Comparison of ENCODE assay signal across 13 mouse cellular contexts in the genomic region with DNA sequence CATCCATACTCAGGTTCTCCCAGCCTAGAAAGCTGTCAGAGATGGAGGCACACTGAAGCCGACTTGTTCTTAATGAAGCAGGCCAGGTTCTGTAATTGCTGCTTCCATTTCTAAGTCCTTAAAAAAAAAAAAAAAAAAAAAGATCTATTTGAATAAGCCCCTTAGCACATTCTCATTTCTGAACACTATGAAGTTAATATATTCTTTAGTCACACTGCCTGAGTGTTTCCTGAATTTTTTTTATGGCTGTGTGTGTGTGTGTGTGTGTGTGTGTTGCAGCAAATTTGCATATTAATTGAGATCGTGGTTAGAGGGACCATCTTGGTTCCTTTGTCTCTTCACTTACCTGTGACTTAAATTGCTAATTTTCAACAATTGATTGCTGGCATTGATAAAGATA. TPM values are rescaled to one million over a fixed set of nuclear protein-coding genes. Genes with fewer than 3 reads are reported as not detected.
DNase-seq lines count a peak whose midpoint lies in the region; ATAC-seq and TF ChIP-seq lines count a peak whose summit lies in the region.
"Had no signal": no experiment of that assay in that cellular context is flagged by ENCODE, and none has a peak within 500 bp of the region (broad histone marks: within the 10 kb centered on the region; RNA-seq: fewer than 3 reads in every experiment).

No protein-coding gene starts in this region.

- H3K9me3 ChIP-seq in forebrain, embryonic 13.5 days (replicated peaks): no peaks in the 10 kb centered on the region
- H3K9me3 ChIP-seq in forebrain, embryonic 12.5 days: no peaks in the 10 kb centered on the region
- H3K9me3 ChIP-seq in intestine, embryonic 16.5 days (ENCODE audit: control insufficient read depth, low read length): no peaks in the 10 kb centered on the region
- H3K9me3 ChIP-seq in intestine, embryonic 15.5 days: no peaks in the 10 kb centered on the region
- no peaks in the 10 kb centered on the region for H3K9me3 ChIP-seq in CH12.LX (replicated peaks; ENCODE audit: low read length)
- no peaks in the 10 kb centered on the region for H3K9me3 ChIP-seq in midbrain, embryonic 15.5 days
- H3K9me3 ChIP-seq: heart, embryonic 10.5 days had no signal

- H3K36me3 ChIP-seq in forebrain, embryonic 13.5 days (ENCODE audit: poor library complexity, severe bottlenecking): peaks cover 33% of the 10 kb centered on the region
- peaks cover 18% of the 10 kb centered on the region for H3K36me3 ChIP-seq in forebrain, embryonic 12.5 days (replicated peaks)
- H3K36me3 ChIP-seq in intestine, embryonic 16.5 days (ENCODE audit: control insufficient read depth, insufficient read depth, low read length): peaks cover 8% of the 10 kb centered on the region; the same call in 1 of the 2 replicates
- H3K36me3 ChIP-seq in intestine, embryonic 15.5 days: peaks cover 6% of the 10 kb centered on the region; the same call in 1 of the 2 replicates
- H3K36me3 ChIP-seq in CH12.LX (replicated peaks in 1 of 2; ENCODE audit: control insufficient read depth in 1 of 2, insufficient read depth in 1 of 2, low read length in 1 of 2): peaks cover 0 to 36% of the 10 kb centered on the region in 2 experiments
- H3K36me3 ChIP-seq in midbrain, embryonic 15.5 days (replicated peaks): no peaks in the 10 kb centered on the region
- H3K36me3 ChIP-seq: G1E had no signal

- H3K4me1 ChIP-seq in forebrain, embryonic 13.5 days: peaks cover 9% of the 10 kb centered on the region
- peaks cover 5% of the 10 kb centered on the region; the same call in 1 of the 2 replicates for H3K4me1 ChIP-seq in forebrain, embryonic 12.5 days
- peaks cover 9% of the 10 kb centered on the region for H3K4me1 ChIP-seq in intestine, embryonic 16.5 days (ENCODE audit: control insufficient read depth, insufficient read depth, low read length)
- H3K4me1 ChIP-seq in intestine, embryonic 15.5 days (replicated peaks): peaks cover 9% of the 10 kb centered on the region
- peaks cover 0 to 12% of the 10 kb centered on the region in 2 experiments; a peak in 1 of 4 replicates for H3K4me1 ChIP-seq in CH12.LX (ENCODE audit: control insufficient read depth in 1 of 2, insufficient read depth in 2 of 2)
- H3K4me1 ChIP-seq in midbrain, embryonic 15.5 days: peaks cover 8% of the 10 kb centered on the region

- in situ Hi-C loops in CH12.LX (cut with MboI; ENCODE audit: low pct_ligation_motif_present, low pct_unique_long_range_greater_than_20kb, low sequenced_read_pairs): no loop called here

- no peak overlapping the region for H3K4me3 ChIP-seq in forebrain, embryonic 13.5 days
- H3K4me3 ChIP-seq in forebrain, embryonic 12.5 days (replicated peaks): no peak overlapping the region
- H3K4me3 ChIP-seq in intestine, embryonic 16.5 days (ENCODE audit: low read length): no peak overlapping the region
- H3K4me3 ChIP-seq in intestine, embryonic 15.5 days (replicated peaks): no peak overlapping the region
- no peak overlapping the region for H3K4me3 ChIP-seq in CH12.LX (replicated peaks in 1 of 3; ENCODE audit: low read depth in 2 of 3, low read length in 2 of 3, poor library complexity in 1 of 3)
- no peak overlapping the region for H3K4me3 ChIP-seq in midbrain, embryonic 15.5 days
- H3K4me3 ChIP-seq: heart, embryonic 10.5 days had no signal

- no peak for DNase-seq in CH12.LX (ENCODE audit: extremely low read depth)
- DNase-seq in gastrocnemius, postnatal 14 days: no peak
- DNase-seq in right cerebral cortex, postnatal 36 days (ENCODE audit: low spot score in 2 of 2): no peak
- DNase-seq: cerebellum, adult 9-10 months; kidney, adult 11 months; thymus, adult 2 months had no signal

- no peak for TF ChIP-seq CTCF in CH12.LX (conservative IDR thresholded peaks at IDR 0.05 in 1 of 2, IDR thresholded peaks at IDR 0.05 in 1 of 2; ENCODE audit: low read depth in 2 of 2, low read length in 2 of 2)

- no peaks in the 10 kb centered on the region for H3K79me2 ChIP-seq in CH12.LX (replicated peaks; ENCODE audit: control insufficient read depth, extremely low read depth, insufficient read depth, poor library complexity, severe bottlenecking)

- no peak overlapping the region for H3K4me2 ChIP-seq in forebrain, embryonic 13.5 days
- H3K4me2 ChIP-seq in forebrain, embryonic 12.5 days: no peak overlapping the region
- no peak overlapping the region for H3K4me2 ChIP-seq in intestine, embryonic 16.5 days (ENCODE audit: low read depth, low read length)
- no peak overlapping the region for H3K4me2 ChIP-seq in intestine, embryonic 15.5 days (replicated peaks)
- H3K4me2 ChIP-seq in CH12.LX (ENCODE audit: insufficient read depth, low read depth, poor library complexity, severe bottlenecking): no peak overlapping the region
- H3K4me2 ChIP-seq in midbrain, embryonic 15.5 days: no peak overlapping the region

- no peak overlapping the region for H3K9ac ChIP-seq in forebrain, embryonic 13.5 days
- no peak overlapping the region for H3K9ac ChIP-seq in forebrain, embryonic 12.5 days
- no peak overlapping the region for H3K9ac ChIP-seq in intestine, embryonic 16.5 days (ENCODE audit: low read depth, low read length)
- no peak overlapping the region for H3K9ac ChIP-seq in intestine, embryonic 15.5 days
- H3K9ac ChIP-seq in CH12.LX (ENCODE audit: insufficient read depth, low read depth): no peak overlapping the region
- H3K9ac ChIP-seq in midbrain, embryonic 15.5 days: no peak overlapping the region

- TF ChIP-seq RAD21 in CH12.LX (IDR thresholded peaks at IDR 0.05; ENCODE audit: low read depth, low read length): no peak

- H3K27ac ChIP-seq in forebrain, embryonic 13.5 days: peak overlapping the region; percentile 75
- no peak overlapping the region for H3K27ac ChIP-seq in forebrain, embryonic 12.5 days
- H3K27ac ChIP-seq in intestine, embryonic 16.5 days (ENCODE audit: low read length): peak overlapping the region; percentile 23; the same call in 1 of the 2 replicates
- no peak overlapping the region for H3K27ac ChIP-seq in intestine, embryonic 15.5 days
- no peak overlapping the region for H3K27ac ChIP-seq in CH12.LX (ENCODE audit: insufficient read depth, low read depth)
- peak overlapping the region; percentile 65 for H3K27ac ChIP-seq in midbrain, embryonic 15.5 days
- H3K27ac ChIP-seq: heart, embryonic 10.5 days had no signal

- WGBS in forebrain, embryonic 13.5 days: 56% methylated on average over 2 of the region's 2 CpGs
- WGBS in forebrain, embryonic 12.5 days: 54% methylated on average over 2 of the region's 2 CpGs
- 77% methylated on average over 2 of the region's 2 CpGs for WGBS in intestine, embryonic 16.5 days
- 70% methylated on average over 2 of the region's 2 CpGs for WGBS in intestine, embryonic 15.5 days
- 41% methylated on average over 2 of the region's 2 CpGs for WGBS in midbrain, embryonic 15.5 days

- ATAC-seq in forebrain, embryonic 13.5 days: peak; percentile 54; the same call in 1 of the 2 replicates
- no peak for ATAC-seq in forebrain, embryonic 12.5 days (ENCODE audit: low FRiP score)
- ATAC-seq in intestine, embryonic 16.5 days: no peak
- no peak for ATAC-seq in intestine, embryonic 15.5 days
- peak; percentile 55 for ATAC-seq in midbrain, embryonic 15.5 days (replicated peaks)

- TF ChIP-seq POLR2A in CH12.LX (IDR thresholded peaks at IDR 0.05; ENCODE audit: low read depth, low read length): no peak

- intact Hi-C loops in gastrocnemius, postnatal 14 days (cut with DNase I; ENCODE audit: low total_unique reads): no loop called here

- H3K27me3 ChIP-seq in forebrain, embryonic 13.5 days: no peaks in the 10 kb centered on the region
- no peaks in the 10 kb centered on the region for H3K27me3 ChIP-seq in forebrain, embryonic 12.5 days
- no peaks in the 10 kb centered on the region for H3K27me3 ChIP-seq in intestine, embryonic 16.5 days (replicated peaks; ENCODE audit: control insufficient read depth, insufficient read depth, low read length)
- H3K27me3 ChIP-seq in intestine, embryonic 15.5 days (replicated peaks): no peaks in the 10 kb centered on the region
- no peaks in the 10 kb centered on the region for H3K27me3 ChIP-seq in CH12.LX (replicated peaks)
- no peaks in the 10 kb centered on the region for H3K27me3 ChIP-seq in midbrain, embryonic 15.5 days (replicated peaks)

- no peak for TF ChIP-seq EP300 in CH12.LX (IDR thresholded peaks at IDR 0.05; ENCODE audit: low read length)

- dilution Hi-C loops in CH12.LX (cut with MboI; ENCODE audit: extremely low pct_ligation_motif_present, extremely low pct_unique_long_range_greater_than_20kb, low sequenced_read_pairs): no loop called here

TF ChIP-seq in CH12.LX, 34 proteins besides CTCF, POLR2A, EP300 and RAD21:
- TF ChIP-seq ZNF384 (IDR thresholded peaks at IDR 0.05; ENCODE audit: low read depth, low read length) (peak; percentile 15; the same call in 1 of the 2 replicates), NRF1 (IDR thresholded peaks at IDR 0.05; ENCODE audit: low read depth, low read length) (no peak)

RNA-seq across cellular contexts. Expression of gene Farp1, which starts 47.8 kb away (rescaled TPM):
- polyA plus RNA-seq in forebrain, embryonic 13.5 days (2015; fragmentation: Nextera tagmentation; extraction: Ambion mirVana): 15.9 and 17.7 TPM in 2 replicates
- polyA plus RNA-seq in forebrain, embryonic 12.5 days (2016; fragmentation: Nextera tagmentation; extraction: Ambion mirVana): 24.6 and 27.9 TPM in 2 replicates
- polyA plus RNA-seq in intestine, embryonic 16.5 days (2015; fragmentation: Nextera tagmentation; extraction: Ambion mirVana): 8.7 and 10.5 TPM in 2 replicates
- 15.8 and 16.6 TPM in 2 replicates for polyA plus RNA-seq in intestine, embryonic 15.5 days (2015; fragmentation: Nextera tagmentation; extraction: Ambion mirVana)
- 2.5 TPM in 2 replicates for total RNA-seq in CH12.LX (2012; rRNA removed)
- 2.4 and 2.7 TPM in 2 replicates for total RNA-seq in CH12.LX (2014; rRNA removed)
- polyA plus RNA-seq in CH12.LX (2012; ENCODE audit: insufficient read length, low read depth): 9.5 and 10.3 TPM in 2 replicates
- polyA plus RNA-seq in midbrain, embryonic 15.5 days (2015; fragmentation: Nextera tagmentation; extraction: Ambion mirVana): 37.7 and 41.2 TPM in 2 replicates
- total RNA-seq in gastrocnemius, postnatal 14 days (2021): 10 to 100 TPM; 10.7 to 11.8 TPM

Comparison
In these comparisons a context has a peak if more than half of its experiments do, and no peak if none do; other contexts are left out.
1. ATAC-seq: peak in forebrain, embryonic 13.5 days (single experiment) and midbrain, embryonic 15.5 days (single experiment); none in forebrain, embryonic 12.5 days (single experiment), intestine, embryonic 16.5 days (single experiment) and intestine, embryonic 15.5 days (single experiment).
2. H3K27ac ChIP-seq: peak in forebrain, embryonic 13.5 days (single experiment), intestine, embryonic 16.5 days (single experiment) and midbrain, embryonic 15.5 days (single experiment); none in forebrain, embryonic 12.5 days (single experiment), intestine, embryonic 15.5 days (single experiment) and CH12.LX (single experiment).